Mouse (Mus musculus) erythroblast, embryonic 14.5 days (primary cell): ENCODE data around the gene 1190005I06Rik.

Experiments used
- GATA1 ChIP-seq: IDR thresholded peaks from 2 replicates; pipeline ENCODE4 v1.6.1; 2012; ENCODE audit warnings: low read length, inconsistent platforms, mixed read lengths
- TAL1 ChIP-seq: IDR thresholded peaks from 3 replicates; pipeline ENCODE4 v1.6.1; 2012; ENCODE audit warnings: low read length, inconsistent platforms, mixed read lengths

GRCm38 (mm10) chr8:120577821-120578220 lies 69.6 kb downstream of the 1190005I06Rik start:
- TF ChIP-seq GATA1, result no peak
- no peak for TF ChIP-seq TAL1
